Mouse (Mus musculus): ENCODE data around the gene Txndc11. TPM values are rescaled to one million over a fixed set of nuclear protein-coding genes. Genes with fewer than 3 reads are reported as not detected.

The Txndc11 gene
- polyA plus RNA-seq, 1 experiment = 11.6 TPM

DNA sequence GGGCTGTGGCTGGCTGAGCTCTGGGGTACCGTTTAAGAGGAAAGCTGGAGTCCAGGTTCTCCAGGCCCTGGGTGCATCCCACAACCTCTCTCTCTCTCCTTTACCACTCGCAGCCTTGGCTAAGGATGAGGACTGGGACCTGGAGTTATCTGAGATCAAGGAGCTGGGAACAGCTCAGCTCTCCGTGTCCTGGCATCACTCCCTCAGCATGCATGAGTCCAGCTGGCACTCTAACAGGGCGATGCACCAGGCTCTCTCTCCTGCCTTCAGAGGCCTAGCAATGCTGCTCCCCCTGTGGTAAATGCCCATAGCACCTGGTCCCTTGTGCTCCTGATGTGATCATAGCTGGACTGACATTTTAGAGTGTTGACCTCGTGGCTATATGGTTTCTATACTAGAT lies 63.3 kb downstream of the Txndc11 start:
- no peak overlapping the region for H3K27ac ChIP-seq (ENCODE audit: control insufficient read depth, insufficient read depth, low read depth, low read length)
- H3K4me3 ChIP-seq (ENCODE audit: control insufficient read depth, low read depth, low read length) = no peak overlapping the region
- TF ChIP-seq POLR2A (IDR thresholded peaks at IDR 0.05; ENCODE audit: control insufficient read depth, low read depth, low read length) (no peak), CTCF (IDR thresholded peaks at IDR 0.05; ENCODE audit: control insufficient read depth, insufficient read depth, insufficient replicate concordance, low read depth, low read length) (no peak)
- no peaks in the 10 kb centered on the region for H3K27me3 ChIP-seq (ENCODE audit: control insufficient read depth, insufficient read depth, low read length)
- peaks cover 8% of the 10 kb centered on the region; the same call in 1 of the 2 replicates for H3K4me1 ChIP-seq (ENCODE audit: control insufficient read depth, insufficient read depth, low read length)
- peaks cover 2% of the 10 kb centered on the region; the same call in 1 of the 2 replicates for H3K36me3 ChIP-seq (ENCODE audit: control insufficient read depth, insufficient read depth, low read length)

DNA sequence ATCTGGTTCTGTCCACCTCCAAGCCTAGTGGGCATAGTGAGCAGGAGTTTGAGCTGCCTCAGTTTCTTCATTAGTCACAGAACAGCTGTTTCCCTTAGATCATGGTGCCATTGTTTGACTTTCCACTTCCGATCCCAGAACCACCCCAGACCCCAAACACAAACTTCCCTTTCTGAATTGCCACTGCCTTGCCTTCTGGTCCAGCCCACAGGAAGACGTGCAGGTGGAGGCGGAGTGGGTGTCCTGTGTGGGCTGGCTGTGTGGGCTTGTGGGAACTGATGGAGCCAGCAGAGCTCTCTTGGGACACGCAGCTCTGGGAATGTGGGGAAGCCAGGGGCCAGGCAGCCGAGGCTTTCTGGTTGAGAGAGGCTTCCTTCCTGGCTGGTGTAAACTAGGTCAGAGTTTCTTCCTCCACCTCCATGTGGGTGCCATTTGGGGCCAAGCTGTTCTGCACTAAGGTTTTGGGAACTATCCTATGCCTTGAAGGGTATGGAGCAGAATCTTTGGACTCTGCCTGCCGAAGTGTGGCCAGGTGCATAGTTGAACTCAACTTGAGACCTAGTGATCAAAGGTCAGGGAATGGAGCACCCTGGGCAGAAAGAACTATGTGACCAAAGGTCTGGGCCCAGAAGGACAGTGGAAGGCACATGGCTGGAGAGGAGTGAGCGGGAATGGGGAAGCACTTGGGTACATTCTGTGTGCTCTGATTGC lies 64.6 kb downstream of the Txndc11 start:
- H3K4me1 ChIP-seq (ENCODE audit: control insufficient read depth, insufficient read depth, low read length) = peaks cover 12% of the 10 kb centered on the region; the same call in 1 of the 2 replicates
- H3K36me3 ChIP-seq (ENCODE audit: control insufficient read depth, insufficient read depth, low read length) = no peaks in the 10 kb centered on the region; the same call in 1 of the 2 replicates
- no peaks in the 10 kb centered on the region for H3K27me3 ChIP-seq (ENCODE audit: control insufficient read depth, insufficient read depth, low read length)
- no peak overlapping the region for H3K27ac ChIP-seq (ENCODE audit: control insufficient read depth, insufficient read depth, low read depth, low read length)
- TF ChIP-seq POLR2A (IDR thresholded peaks at IDR 0.05; ENCODE audit: control insufficient read depth, low read depth, low read length) (no peak), CTCF (IDR thresholded peaks at IDR 0.05; ENCODE audit: control insufficient read depth, insufficient read depth, insufficient replicate concordance, low read depth, low read length) (no peak)
- H3K4me3 ChIP-seq (ENCODE audit: control insufficient read depth, low read depth, low read length) = no peak overlapping the region

DNA sequence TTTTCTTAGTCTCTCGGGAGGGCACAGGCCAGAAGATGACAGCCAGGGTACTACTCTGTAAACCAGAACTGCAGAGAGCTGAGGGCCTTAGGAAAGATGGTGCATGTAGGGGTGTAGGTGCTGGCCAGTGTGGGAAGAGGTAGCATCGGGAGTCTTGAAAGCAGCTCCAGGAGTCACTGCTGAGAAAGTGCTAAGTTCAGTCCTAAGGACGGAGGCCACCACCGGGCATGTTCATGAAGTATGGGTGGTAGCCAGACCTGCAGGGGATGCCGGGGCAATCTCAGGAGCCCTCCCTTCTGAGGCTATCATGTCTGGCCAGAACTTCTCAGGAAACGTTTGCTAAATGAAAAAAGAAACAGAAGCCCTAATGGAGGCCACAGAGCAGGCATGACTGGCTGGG lies 65.2 kb downstream of the Txndc11 start:
- H3K4me3 ChIP-seq (ENCODE audit: control insufficient read depth, low read depth, low read length) = no peak overlapping the region

DNA sequence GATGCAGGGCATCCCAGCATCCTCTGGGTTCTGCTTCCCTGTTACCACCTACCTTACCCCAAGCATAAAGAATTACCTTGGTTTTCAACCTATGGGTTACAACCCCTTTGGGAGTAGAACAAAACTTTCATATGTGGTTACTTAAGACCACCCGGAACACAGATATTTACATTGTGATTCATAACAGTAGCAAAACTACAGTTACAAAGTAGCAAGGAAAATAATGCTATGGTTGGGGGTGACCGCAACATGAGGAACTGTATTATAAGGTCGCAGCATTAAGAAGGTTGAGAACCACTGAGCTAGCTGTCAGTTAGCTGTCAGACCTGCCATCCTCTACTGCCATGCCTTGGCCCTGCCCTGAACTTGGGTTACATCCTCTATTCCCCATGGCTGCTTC lies 65.8 kb downstream of the Txndc11 start:
- no peak overlapping the region for H3K27ac ChIP-seq (ENCODE audit: control insufficient read depth, insufficient read depth, low read depth, low read length)
- TF ChIP-seq CTCF (IDR thresholded peaks at IDR 0.05; ENCODE audit: control insufficient read depth, insufficient read depth, insufficient replicate concordance, low read depth, low read length) (no peak), POLR2A (IDR thresholded peaks at IDR 0.05; ENCODE audit: control insufficient read depth, low read depth, low read length) (no peak)
- no peaks in the 10 kb centered on the region for H3K36me3 ChIP-seq (ENCODE audit: control insufficient read depth, insufficient read depth, low read length)
- H3K27me3 ChIP-seq (ENCODE audit: control insufficient read depth, insufficient read depth, low read length) = no peaks in the 10 kb centered on the region
- peaks cover 12% of the 10 kb centered on the region; the same call in 1 of the 2 replicates for H3K4me1 ChIP-seq (ENCODE audit: control insufficient read depth, insufficient read depth, low read length)
- no peak overlapping the region; the same call in 1 of the 2 replicates for H3K4me3 ChIP-seq (ENCODE audit: control insufficient read depth, low read depth, low read length)

More for the DNA sequence above, 65.2 kb downstream of the Txndc11 start:
- Histone ChIP-seq H3K36me3 (ENCODE audit: control insufficient read depth, insufficient read depth, low read length) (no peaks in the 10 kb centered on the region; the same call in 1 of the 2 replicates), H3K4me1 (ENCODE audit: control insufficient read depth, insufficient read depth, low read length) (peaks cover 12% of the 10 kb centered on the region; the same call in 1 of the 2 replicates), H3K27me3 (ENCODE audit: control insufficient read depth, insufficient read depth, low read length) (no peaks in the 10 kb centered on the region), H3K27ac (ENCODE audit: control insufficient read depth, insufficient read depth, low read depth, low read length) (no peak overlapping the region)
- no peak for TF ChIP-seq POLR2A (IDR thresholded peaks at IDR 0.05; ENCODE audit: control insufficient read depth, low read depth, low read length)
- TF ChIP-seq CTCF (IDR thresholded peaks at IDR 0.05; ENCODE audit: control insufficient read depth, insufficient read depth, insufficient replicate concordance, low read depth, low read length) = no peak

DNA sequence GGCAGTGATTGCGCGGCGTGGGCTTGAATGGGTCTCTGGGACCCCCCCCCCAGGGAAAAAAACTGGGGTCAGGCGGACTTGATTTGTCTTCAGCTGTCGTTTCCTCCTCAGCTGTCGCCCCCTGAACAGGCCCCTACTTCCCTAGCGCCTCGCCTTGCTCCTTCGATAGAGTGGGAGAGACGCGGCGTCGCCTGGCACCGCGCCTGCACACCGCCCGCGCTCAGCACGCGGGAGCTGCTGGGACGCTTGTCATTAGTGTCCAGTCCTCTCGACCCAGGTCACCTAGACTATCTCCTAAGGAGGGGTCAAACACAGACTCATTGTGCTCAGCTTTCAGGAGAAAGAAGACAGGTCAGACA lies 67.6 kb downstream of the Txndc11 start:
- Histone ChIP-seq H3K4me3 (ENCODE audit: control insufficient read depth, low read depth, low read length) (peak overlapping the region; percentile 86), H3K36me3 (ENCODE audit: control insufficient read depth, insufficient read depth, low read length) (no peaks in the 10 kb centered on the region), H3K4me1 (ENCODE audit: control insufficient read depth, insufficient read depth, low read length) (peaks cover 14% of the 10 kb centered on the region), H3K27ac (ENCODE audit: control insufficient read depth, insufficient read depth, low read depth, low read length) (no peak overlapping the region; the same call in 1 of the 2 replicates), H3K27me3 (ENCODE audit: control insufficient read depth, insufficient read depth, low read length) (no peaks in the 10 kb centered on the region)
- no peak for TF ChIP-seq POLR2A (IDR thresholded peaks at IDR 0.05; ENCODE audit: control insufficient read depth, low read depth, low read length)
- no peak for TF ChIP-seq CTCF (IDR thresholded peaks at IDR 0.05; ENCODE audit: control insufficient read depth, insufficient read depth, insufficient replicate concordance, low read depth, low read length)

DNA sequence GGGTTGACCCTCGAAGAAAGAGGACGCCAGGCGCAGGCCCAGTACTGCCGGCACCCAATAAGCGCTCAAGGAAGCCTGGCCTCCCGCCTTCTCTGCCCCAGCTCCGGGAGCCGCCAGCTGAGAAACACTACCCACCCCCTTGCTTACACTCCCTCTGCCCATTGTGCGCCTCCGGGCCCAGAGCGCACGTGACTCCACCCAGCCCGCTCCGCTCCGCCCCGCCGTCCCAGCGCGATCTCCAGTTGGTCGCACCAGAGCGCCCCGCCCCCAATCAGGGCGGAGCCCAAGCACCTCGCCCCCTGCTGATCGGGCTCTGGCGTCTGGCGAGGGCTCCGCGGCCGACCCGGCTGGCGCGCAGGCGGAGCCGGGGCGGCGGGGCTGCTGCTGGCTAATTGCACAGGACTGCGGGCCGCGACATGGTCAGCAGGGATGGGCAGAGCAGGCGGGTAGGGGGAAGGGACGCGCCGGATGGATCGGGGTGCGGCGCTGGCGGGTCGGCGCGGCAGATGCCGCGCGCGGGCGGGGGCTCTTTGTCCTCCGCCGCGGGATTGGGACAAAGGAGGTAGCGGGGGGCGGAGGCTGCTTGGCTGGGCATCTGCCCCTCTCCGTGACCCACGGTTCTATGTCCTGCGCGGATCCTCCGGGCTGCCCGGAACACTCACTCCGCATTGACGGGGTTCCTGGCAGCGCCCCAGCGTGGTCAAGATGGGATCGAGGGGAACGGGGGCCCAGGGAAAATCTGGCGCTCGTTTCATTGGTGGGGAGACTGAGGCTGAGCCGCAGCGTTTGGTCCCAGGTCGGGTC lies 68.2 kb downstream of the Txndc11 start, which contains the start of gene Litaf:
Gene Litaf, minus strand, starts transcription at position 129 of the 804 bp plus-strand sequence.
- H3K4me3 ChIP-seq (ENCODE audit: control insufficient read depth, low read depth, low read length) = peak within 1 kb of the TSS; percentile 86
- no peaks in the 10 kb centered on the region for H3K36me3 ChIP-seq (ENCODE audit: control insufficient read depth, insufficient read depth, low read length)
- no peak within 1 kb of the TSS; the same call in 1 of the 2 replicates for H3K27ac ChIP-seq (ENCODE audit: control insufficient read depth, insufficient read depth, low read depth, low read length)
- H3K4me1 ChIP-seq (ENCODE audit: control insufficient read depth, insufficient read depth, low read length) = peaks cover 14% of the 10 kb centered on the region
- no peaks in the 10 kb centered on the region for H3K27me3 ChIP-seq (ENCODE audit: control insufficient read depth, insufficient read depth, low read length)
- TF ChIP-seq POLR2A (IDR thresholded peaks at IDR 0.05; ENCODE audit: control insufficient read depth, low read depth, low read length) (peak; percentile 46; the same call in 1 of the 2 replicates), CTCF (IDR thresholded peaks at IDR 0.05; ENCODE audit: control insufficient read depth, insufficient read depth, insufficient replicate concordance, low read depth, low read length) (no peak)

DNA sequence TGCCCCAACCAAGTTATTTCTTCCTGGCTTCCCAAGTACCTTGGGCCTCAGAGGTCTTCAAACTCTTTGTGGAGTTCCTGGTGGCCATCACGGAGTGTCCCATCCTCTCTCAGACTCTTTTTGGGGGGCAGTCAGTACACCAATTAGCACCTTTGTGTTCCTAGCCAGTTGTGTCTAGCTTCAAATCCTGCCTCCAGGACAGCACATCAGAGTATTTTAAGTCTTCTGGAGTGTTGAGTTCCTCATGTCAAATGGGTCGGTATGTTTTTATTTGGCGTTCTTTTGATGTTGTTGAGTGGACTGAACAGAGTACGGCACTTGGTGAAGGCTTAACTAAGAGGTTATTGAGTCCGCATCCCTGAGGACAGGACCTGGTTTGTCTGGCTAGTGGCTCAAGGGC lies 69.0 kb downstream of the Txndc11 start:
- no peak for TF ChIP-seq CTCF (IDR thresholded peaks at IDR 0.05; ENCODE audit: control insufficient read depth, insufficient read depth, insufficient replicate concordance, low read depth, low read length)
- no peak for TF ChIP-seq POLR2A (IDR thresholded peaks at IDR 0.05; ENCODE audit: control insufficient read depth, low read depth, low read length)
- peaks cover 14% of the 10 kb centered on the region for H3K4me1 ChIP-seq (ENCODE audit: control insufficient read depth, insufficient read depth, low read length)
- no peaks in the 10 kb centered on the region for H3K36me3 ChIP-seq (ENCODE audit: control insufficient read depth, insufficient read depth, low read length)
- no peak overlapping the region for H3K27ac ChIP-seq (ENCODE audit: control insufficient read depth, insufficient read depth, low read depth, low read length)
- no peaks in the 10 kb centered on the region for H3K27me3 ChIP-seq (ENCODE audit: control insufficient read depth, insufficient read depth, low read length)
- peak overlapping the region; percentile 86 for H3K4me3 ChIP-seq (ENCODE audit: control insufficient read depth, low read depth, low read length)
